In the genomic region with DNA sequence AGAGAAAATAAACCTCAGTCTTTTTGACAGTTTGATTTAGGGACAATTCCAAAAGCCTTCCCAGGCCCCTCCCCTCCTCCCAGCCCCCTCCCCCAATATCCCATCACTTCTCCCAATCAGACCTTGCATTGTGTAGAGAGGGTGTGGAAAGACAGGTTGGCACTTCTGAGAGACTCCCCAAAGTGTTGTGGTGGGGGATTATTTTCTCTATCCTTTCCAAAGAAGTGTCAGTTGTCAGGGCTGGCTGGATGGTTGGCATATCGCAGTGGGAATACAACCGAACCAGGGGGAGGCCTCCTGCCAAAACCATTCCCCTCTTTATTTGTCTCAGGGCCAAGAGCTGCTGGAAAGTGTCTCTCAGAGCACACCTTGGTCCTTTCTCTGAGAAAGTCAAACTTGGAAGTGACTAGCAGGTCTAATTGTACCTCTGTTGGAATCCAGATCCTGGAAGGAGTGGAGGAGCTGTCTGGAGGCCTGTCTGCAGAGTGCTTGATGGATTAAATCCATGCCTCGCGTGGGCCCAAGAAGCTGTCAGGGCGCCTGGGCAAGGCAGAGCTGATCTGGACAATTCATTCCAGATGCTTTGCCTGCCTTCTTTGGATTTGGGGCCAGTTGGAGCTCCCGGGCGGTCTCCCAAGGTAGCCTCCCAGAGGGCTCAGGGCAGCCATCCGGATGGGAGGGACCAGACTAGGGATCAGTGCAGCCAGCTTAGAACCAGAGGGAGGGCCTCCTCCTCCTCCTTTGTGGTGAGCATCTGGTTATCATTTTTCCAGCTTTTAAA, we compare ENCODE assay signal across 10 mouse cellular contexts. TPM values are rescaled to one million over a fixed set of nuclear protein-coding genes. Genes with fewer than 3 reads are reported as not detected.
DNase-seq lines count a peak whose midpoint lies in the region; ATAC-seq and TF ChIP-seq lines count a peak whose summit lies in the region.
"Had no signal": no experiment of that assay in that cellular context is flagged by ENCODE, and none has a peak within 500 bp of the region (broad histone marks: within the 10 kb centered on the region; RNA-seq: fewer than 3 reads in every experiment).

No protein-coding gene starts in this region.

- H3K27me3 ChIP-seq in stomach, embryonic 14.5 days (ENCODE audit: control insufficient read depth, insufficient read depth, low read length) = no peaks in the 10 kb centered on the region
- no peaks in the 10 kb centered on the region for H3K27me3 ChIP-seq in stomach, postnatal 0 days (ENCODE audit: control insufficient read depth, insufficient read depth, low read length)
- no peaks in the 10 kb centered on the region for H3K27me3 ChIP-seq in forebrain, embryonic 14.5 days (replicated peaks; ENCODE audit: control insufficient read depth, insufficient read depth, low read length)
- H3K27me3 ChIP-seq: hindbrain, embryonic 12.5 days; lung, embryonic 15.5 days had no signal

- TF ChIP-seq CTCF in stomach, postnatal 0 days (IDR thresholded peaks at IDR 0.05; ENCODE audit: low read depth) = no peak

- H3K9me3 ChIP-seq in stomach, embryonic 14.5 days (ENCODE audit: control insufficient read depth, low read depth, low read length) = no peaks in the 10 kb centered on the region
- no peaks in the 10 kb centered on the region for H3K9me3 ChIP-seq in stomach, postnatal 0 days (ENCODE audit: control insufficient read depth, low read length)
- no peaks in the 10 kb centered on the region for H3K9me3 ChIP-seq in forebrain, embryonic 14.5 days (replicated peaks; ENCODE audit: control insufficient read depth, low read length)
- H3K9me3 ChIP-seq: hindbrain, embryonic 12.5 days; lung, embryonic 15.5 days had no signal

- WGBS in stomach, embryonic 14.5 days = 53% methylated on average over 8 of the region's 8 CpGs
- WGBS in stomach, postnatal 0 days = 47% methylated on average over 8 of the region's 8 CpGs
- 84% methylated on average over 8 of the region's 8 CpGs for WGBS in forebrain, embryonic 14.5 days

- H3K36me3 ChIP-seq in stomach, embryonic 14.5 days (ENCODE audit: control insufficient read depth, insufficient read depth, low read length) = no peaks in the 10 kb centered on the region
- H3K36me3 ChIP-seq in stomach, postnatal 0 days (ENCODE audit: control insufficient read depth, insufficient read depth, low read length) = no peaks in the 10 kb centered on the region
- H3K36me3 ChIP-seq in forebrain, embryonic 14.5 days (ENCODE audit: control insufficient read depth, insufficient read depth, low read length) = no peaks in the 10 kb centered on the region
- H3K36me3 ChIP-seq: hindbrain, embryonic 12.5 days; lung, embryonic 15.5 days had no signal

- intact Hi-C loops in heart, postnatal 10 days (cut with DNase I) = loop anchor here (5.0 kb wide), 1 partner anchor 50 kb away; a partner anchor contains a TSS

- H3K4me1 ChIP-seq in stomach, embryonic 14.5 days (ENCODE audit: control insufficient read depth, insufficient read depth, low read length) = peaks cover 5% of the 10 kb centered on the region; the same call in 1 of the 2 replicates
- no peaks in the 10 kb centered on the region for H3K4me1 ChIP-seq in stomach, postnatal 0 days (replicated peaks; ENCODE audit: control insufficient read depth, insufficient read depth)
- no peaks in the 10 kb centered on the region for H3K4me1 ChIP-seq in forebrain, embryonic 14.5 days (ENCODE audit: control insufficient read depth, insufficient read depth, low read length)
- H3K4me1 ChIP-seq: hindbrain, embryonic 12.5 days had no signal

- DNase-seq in adrenal gland, adult 2 months = peak; percentile 3
- no peak for DNase-seq in adrenal gland, adult 8-10 months
- DNase-seq in stomach, postnatal 0 days (ENCODE audit: low spot score) = no peak
- peak; percentile 71 to 76 for DNase-seq in heart, postnatal 10 days
- peak; percentile 65 for DNase-seq in testis, postnatal 10 days (ENCODE audit: low spot score)
- DNase-seq in forebrain, embryonic 14.5 days (ENCODE audit: low spot score) = no peak
- no peak for DNase-seq in cerebellum, adult 9-11 months

- no peak for TF ChIP-seq EP300 in stomach, postnatal 0 days (optimal IDR thresholded peaks at IDR 0.05)

- no peak overlapping the region for H3K4me2 ChIP-seq in stomach, embryonic 14.5 days (replicated peaks; ENCODE audit: low read depth, low read length)
- H3K4me2 ChIP-seq in stomach, postnatal 0 days (replicated peaks; ENCODE audit: low read depth) = no peak overlapping the region
- H3K4me2 ChIP-seq in forebrain, embryonic 14.5 days (ENCODE audit: low read length) = no peak overlapping the region
- H3K4me2 ChIP-seq: hindbrain, embryonic 12.5 days; lung, embryonic 15.5 days had no signal

- H3K27ac ChIP-seq in stomach, embryonic 14.5 days (ENCODE audit: low read length) = no peak overlapping the region
- H3K27ac ChIP-seq in stomach, postnatal 0 days (replicated peaks) = no peak overlapping the region
- H3K27ac ChIP-seq in forebrain, embryonic 14.5 days (ENCODE audit: low read depth, low read length) = no peak overlapping the region
- H3K27ac ChIP-seq: hindbrain, embryonic 12.5 days; lung, embryonic 15.5 days had no signal

- no peak overlapping the region for H3K4me3 ChIP-seq in stomach, embryonic 14.5 days (ENCODE audit: low read depth, low read length)
- H3K4me3 ChIP-seq in stomach, postnatal 0 days (ENCODE audit: low read depth, low read length) = no peak overlapping the region
- H3K4me3 ChIP-seq in forebrain, embryonic 14.5 days (ENCODE audit: low read depth, low read length) = no peak overlapping the region
- H3K4me3 ChIP-seq: hindbrain, embryonic 12.5 days; lung, embryonic 15.5 days had no signal

- ATAC-seq in stomach, embryonic 14.5 days (ENCODE audit: insufficient number of reproducible peaks, insufficient read depth, low FRiP score, low read depth) = 0 out of 2 replicates have a peak, but pooled peaks have one; percentile 28
- ATAC-seq in stomach, postnatal 0 days (ENCODE audit: low FRiP score, low TSS enrichment) = no peak
- ATAC-seq in forebrain, embryonic 14.5 days = no peak

- no peak overlapping the region for H3K9ac ChIP-seq in stomach, embryonic 14.5 days (replicated peaks; ENCODE audit: low read depth, low read length)
- H3K9ac ChIP-seq in stomach, postnatal 0 days (ENCODE audit: low read length) = no peak overlapping the region
- no peak overlapping the region for H3K9ac ChIP-seq in forebrain, embryonic 14.5 days (ENCODE audit: low read length)
- H3K9ac ChIP-seq: hindbrain, embryonic 12.5 days; lung, embryonic 15.5 days had no signal

RNA-seq across cellular contexts. Expression of a gene that starts 32.3 kb away (rescaled TPM):
- 10 to 100 TPM; 62.2 to 72.8 TPM for total RNA-seq in adrenal gland, adult 2 months (2021)
- 1.9 and 2.2 TPM in 2 replicates for polyA plus RNA-seq in adrenal gland, adult 2 months (2012; rRNA removed)
- total RNA-seq in adrenal gland, adult 8-10 months (2022) = 10 to 100 TPM; 53.2 to 83.7 (median 71.9) TPM
- 132 and 142 TPM in 2 replicates for polyA plus RNA-seq in stomach, embryonic 14.5 days (2014; fragmentation: Nextera tagmentation; extraction: Ambion mirVana)
- polyA plus RNA-seq in stomach, postnatal 0 days (2015; fragmentation: Nextera tagmentation; extraction: Ambion mirVana) = 138 and 140 TPM in 2 replicates
- total RNA-seq in heart, postnatal 10 days (2021) = 10 to 100 TPM; 49.5 to 49.6 TPM
- polyA plus RNA-seq in forebrain, embryonic 14.5 days (2014; fragmentation: Nextera tagmentation; extraction: Ambion mirVana) = 249 and 265 TPM in 2 replicates

RNA-seq across cellular contexts. Expression of a gene that starts 32.5 kb away (rescaled TPM):
- 10 to 100 TPM; 11.6 to 18.8 TPM for total RNA-seq in adrenal gland, adult 2 months (2021)
- 0.58 and 1.6 TPM in 2 replicates for polyA plus RNA-seq in adrenal gland, adult 2 months (2012; rRNA removed)
- total RNA-seq in adrenal gland, adult 8-10 months (2022) = 10 to 100 TPM; 15.9 to 19.2 (median 18.1) TPM
- 46.4 and 47.4 TPM in 2 replicates for polyA plus RNA-seq in stomach, embryonic 14.5 days (2014; fragmentation: Nextera tagmentation; extraction: Ambion mirVana)
- 49.4 and 50.2 TPM in 2 replicates for polyA plus RNA-seq in stomach, postnatal 0 days (2015; fragmentation: Nextera tagmentation; extraction: Ambion mirVana)
- total RNA-seq in heart, postnatal 10 days (2021) = 1 to 10 TPM; 4.7 to 6.4 TPM
- 34.8 and 35.3 TPM in 2 replicates for polyA plus RNA-seq in forebrain, embryonic 14.5 days (2014; fragmentation: Nextera tagmentation; extraction: Ambion mirVana)

RNA-seq across cellular contexts. Expression of a gene that starts 49.8 kb away (rescaled TPM):
- total RNA-seq in adrenal gland, adult 2 months (2021) = 10 to 100 TPM; 60.2 to 96.4 TPM
- 63.5 and 68.3 TPM in 2 replicates for polyA plus RNA-seq in adrenal gland, adult 2 months (2012; rRNA removed)
- 100 to 1,000 TPM in 1 of 4 experiments, 10 to 100 TPM in 3; 72.2 to 108 (median 96.0) TPM for total RNA-seq in adrenal gland, adult 8-10 months (2022)
- polyA plus RNA-seq in stomach, embryonic 14.5 days (2014; fragmentation: Nextera tagmentation; extraction: Ambion mirVana) = 15.2 and 15.9 TPM in 2 replicates
- 4.8 and 4.9 TPM in 2 replicates for polyA plus RNA-seq in stomach, postnatal 0 days (2015; fragmentation: Nextera tagmentation; extraction: Ambion mirVana)
- total RNA-seq in heart, postnatal 10 days (2021) = 10 to 100 TPM; 30.7 to 32.0 TPM
- 13.2 and 15.4 TPM in 2 replicates for polyA plus RNA-seq in forebrain, embryonic 14.5 days (2014; fragmentation: Nextera tagmentation; extraction: Ambion mirVana)

Comparison
In these comparisons a context has a peak if more than half of its experiments do, and no peak if none do; other contexts are left out.
1. DNase-seq: peak in adrenal gland, adult 2 months (single experiment), heart, postnatal 10 days (2 of 2) and testis, postnatal 10 days (single experiment); none in adrenal gland, adult 8-10 months (single experiment), stomach, postnatal 0 days (single experiment), forebrain, embryonic 14.5 days (single experiment) and cerebellum, adult 9-11 months (single experiment).
2. RNA of a gene that starts 32.3 kb away (polyA plus RNA-seq): 249 to 265 TPM in forebrain, embryonic 14.5 days, 132 to 142 TPM in stomach, embryonic 14.5 days and 138 to 140 TPM in stomach, postnatal 0 days; 1.9 to 2.2 TPM in adrenal gland, adult 2 months; every median in the first group is over 10 times any median in the second.
3. RNA of a gene that starts 32.5 kb away (polyA plus RNA-seq): 49.4 to 50.2 TPM in stomach, postnatal 0 days, 46.4 to 47.4 TPM in stomach, embryonic 14.5 days and 34.8 to 35.3 TPM in forebrain, embryonic 14.5 days; 0.58 to 1.6 TPM in adrenal gland, adult 2 months; every median in the first group is over 10 times any median in the second.